Comparison of ENCODE assay signal across 9 mouse cellular contexts in the genomic region with DNA sequence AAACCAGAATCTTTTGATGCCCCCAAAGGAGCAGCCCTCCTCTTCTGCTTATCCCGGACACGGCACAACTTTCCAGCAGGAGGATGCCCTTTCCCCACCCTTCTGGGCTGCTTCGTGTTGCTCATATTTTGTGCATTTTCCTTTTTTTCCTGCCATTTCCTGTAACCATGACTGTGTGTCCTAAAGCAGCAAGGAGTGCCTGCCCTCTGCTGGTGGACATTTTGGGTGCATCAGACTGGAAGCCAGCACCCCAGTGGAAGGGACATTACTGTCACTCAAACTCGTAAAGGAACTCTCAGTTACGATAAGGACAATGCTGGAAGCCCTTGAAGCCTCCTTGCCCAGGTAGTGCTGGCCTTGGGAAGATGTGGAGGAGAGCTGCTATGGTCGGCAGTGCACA. TPM values are rescaled to one million over a fixed set of nuclear protein-coding genes. Genes with fewer than 3 reads are reported as not detected.
DNase-seq lines count a peak whose midpoint lies in the region; TF ChIP-seq lines count a peak whose summit lies in the region.
"Had no signal": no experiment of that assay in that cellular context is flagged by ENCODE, and none has a peak within 500 bp of the region (broad histone marks: within the 10 kb centered on the region; RNA-seq: fewer than 3 reads in every experiment).

No protein-coding gene starts in this region.

- intact Hi-C loops in heart, postnatal 36 days (cut with DNase I) = loop anchor here (1.0 kb wide), 4 partner anchors 31 to 118 kb away; partner anchors contain the start of gene Tmem86a

- no peak overlapping the region for H3K9ac ChIP-seq in ES-Bruce4 (ENCODE audit: low read depth, poor library complexity, severe bottlenecking)
- H3K9ac ChIP-seq: limb, embryonic 13.5 days had no signal

- no peaks in the 10 kb centered on the region for H3K27me3 ChIP-seq in ES-Bruce4 (ENCODE audit: control insufficient read depth, insufficient read depth, low read length, poor library complexity, severe bottlenecking)
- H3K27me3 ChIP-seq: limb, embryonic 13.5 days had no signal

- H3K9me3 ChIP-seq in ES-Bruce4 (replicated peaks; ENCODE audit: control insufficient read depth, insufficient read depth, low read length, poor library complexity, severe bottlenecking) = no peaks in the 10 kb centered on the region
- H3K9me3 ChIP-seq: limb, embryonic 13.5 days had no signal

- H3K27ac ChIP-seq in ES-Bruce4 (ENCODE audit: insufficient read depth, low read length) = no peak overlapping the region
- no peak overlapping the region for H3K27ac ChIP-seq in embryonic fibroblast, embryonic 13.5 days (ENCODE audit: insufficient read depth, low read length)
- no peak overlapping the region for H3K27ac ChIP-seq in layer of hippocampus, adult 2 months
- H3K27ac ChIP-seq: limb, embryonic 13.5 days had no signal

- TF ChIP-seq EP300 in ES-Bruce4 (IDR thresholded peaks at IDR 0.05; ENCODE audit: insufficient read depth, low read depth, low read length) = no peak

- H3K36me3 ChIP-seq in ES-Bruce4 (ENCODE audit: control insufficient read depth, insufficient read depth, low read length, poor library complexity, severe bottlenecking) = no peaks in the 10 kb centered on the region
- H3K36me3 ChIP-seq: limb, embryonic 13.5 days had no signal

- no peak overlapping the region for H3K4me3 ChIP-seq in ES-Bruce4 (ENCODE audit: low read depth, low read length)
- H3K4me3 ChIP-seq in embryonic fibroblast, embryonic 13.5 days (ENCODE audit: insufficient read depth, low read length) = no peak overlapping the region
- H3K4me3 ChIP-seq in layer of hippocampus, adult 2 months = no peak overlapping the region
- H3K4me3 ChIP-seq: limb, embryonic 13.5 days had no signal

- peak; percentile 76 for TF ChIP-seq CTCF in ES-Bruce4 (IDR thresholded peaks at IDR 0.05; ENCODE audit: low read depth, low read length)
- TF ChIP-seq CTCF in embryonic fibroblast, embryonic 13.5 days (IDR thresholded peaks at IDR 0.05; ENCODE audit: borderline replicate concordance, insufficient read depth, low read length) = peak; percentile 94; the same call in 1 of the 2 replicates
- TF ChIP-seq CTCF in layer of hippocampus, adult 2 months (conservative IDR thresholded peaks at IDR 0.05) = peak; percentile 92

- H3K4me1 ChIP-seq in ES-Bruce4 (ENCODE audit: control insufficient read depth, insufficient read depth, low read length) = no peaks in the 10 kb centered on the region
- no peaks in the 10 kb centered on the region for H3K4me1 ChIP-seq in embryonic fibroblast, embryonic 13.5 days (ENCODE audit: control insufficient read depth, insufficient read depth, low read length)

- peak; percentile 80 to 85 for DNase-seq in adrenal gland, postnatal 36 days
- peak; percentile 79 to 81 for DNase-seq in heart, postnatal 36 days
- peak; percentile 52 to 78 for DNase-seq in layer of hippocampus, adult 2 months (ENCODE audit: low spot score in 2 of 2)
- DNase-seq in lung, postnatal 36 days = peak; percentile 85
- DNase-seq in right cerebral cortex, adult 2 months (ENCODE audit: low spot score in 2 of 2) = peak; percentile 77 to 84
- peak; percentile 53 to 67 for DNase-seq in urinary bladder, postnatal 36 days (ENCODE audit: low spot score in 2 of 2)

- TF ChIP-seq POLR2A in ES-Bruce4 (IDR thresholded peaks at IDR 0.05; ENCODE audit: insufficient read depth, low read length) = no peak
- no peak for TF ChIP-seq POLR2A in embryonic fibroblast, embryonic 13.5 days (IDR thresholded peaks at IDR 0.05; ENCODE audit: low read depth, low read length)

RNA-seq across cellular contexts. Expression of gene Tmem86a, which starts 30.9 kb away (rescaled TPM):
- polyA plus RNA-seq in ES-Bruce4 (2011; ENCODE audit: insufficient read depth, insufficient read length, low read depth, missing spikeins) = 2.0 and 2.8 TPM in 2 replicates
- total RNA-seq in adrenal gland, postnatal 36 days (2021) = 10 to 100 TPM; 21.8 to 38.1 TPM
- polyA plus RNA-seq in embryonic fibroblast, embryonic 13.5 days (2011; ENCODE audit: insufficient read length, low read depth, missing spikeins) = 13.2 and 19.5 TPM in 2 replicates
- total RNA-seq in heart, postnatal 36 days (2021) = 10 to 100 TPM; 29.2 to 32.6 TPM
- total RNA-seq in layer of hippocampus, adult 2 months (2021) = 10 to 100 TPM in 1 of 2 experiments, 1 to 10 TPM in 1; 9.8 to 14.0 TPM

RNA-seq across cellular contexts. Expression of gene Ptpn5, which starts 52.2 kb away (rescaled TPM):
- polyA plus RNA-seq in ES-Bruce4 (2011; ENCODE audit: insufficient read depth, insufficient read length, low read depth, missing spikeins) = not detected in 2 replicates
- total RNA-seq in adrenal gland, postnatal 36 days (2021) = 1 to 10 TPM in 1 of 2 experiments, under 1 TPM in 1; 0.53 to 1.1 TPM
- not detected in 2 replicates for polyA plus RNA-seq in embryonic fibroblast, embryonic 13.5 days (2011; ENCODE audit: insufficient read length, low read depth, missing spikeins)
- total RNA-seq in heart, postnatal 36 days (2021) = not detected
- total RNA-seq in layer of hippocampus, adult 2 months (2021) = 100 to 1,000 TPM; 104 to 107 TPM

Comparison
In these comparisons a context has a peak if more than half of its experiments do, and no peak if none do; other contexts are left out.
1. RNA of gene Ptpn5, which starts 52.2 kb away (total RNA-seq): 104 to 107 TPM in layer of hippocampus, adult 2 months; 0.53 to 1.1 TPM in adrenal gland, postnatal 36 days and not detected in heart, postnatal 36 days; every median in the first group is over 10 times any median in the second.
2. Peak in every context shown above with its lines, with median percentiles within 50 percentile points of each other: CTCF ChIP-seq and DNase-seq.